Comparison of ENCODE assay signal across 8 mouse cellular contexts in the genomic region with DNA sequence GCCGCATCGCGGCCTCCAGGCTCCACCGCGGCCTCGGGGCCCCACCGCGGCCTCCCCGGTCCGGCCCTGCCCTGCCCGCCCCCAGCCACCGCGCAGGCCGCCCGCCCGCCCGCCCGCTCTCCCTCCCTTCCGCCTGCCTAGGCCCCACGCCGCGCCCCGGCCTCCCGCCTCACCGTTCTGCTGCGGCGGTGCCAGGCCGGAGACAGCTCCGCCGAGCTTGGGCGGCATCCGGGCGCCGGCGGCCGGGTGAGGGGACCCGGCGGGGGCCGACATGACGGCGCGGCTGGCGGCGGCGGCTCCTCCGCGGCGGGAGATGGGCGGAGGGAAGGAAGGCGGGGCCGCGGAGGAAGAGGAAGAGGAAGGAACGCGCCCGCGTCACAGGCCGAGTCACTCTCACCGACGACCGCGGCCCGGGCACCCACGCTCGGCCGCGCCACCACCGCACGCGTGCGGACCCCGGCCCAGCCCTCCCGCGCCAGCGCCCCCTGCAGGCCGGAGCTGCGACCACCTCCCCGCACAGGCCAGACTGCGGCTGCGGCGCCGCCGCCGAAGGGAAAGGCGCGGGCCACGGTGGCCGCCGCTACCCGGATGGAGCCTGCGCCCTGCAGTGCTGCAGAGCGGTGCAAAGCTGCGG. TPM values are rescaled to one million over a fixed set of nuclear protein-coding genes. Genes with fewer than 3 reads are reported as not detected.
DNase-seq lines count a peak whose midpoint lies in the region; ATAC-seq lines count a peak whose summit lies in the region.

No protein-coding gene starts in this region.

- H3K4me1 ChIP-seq in midbrain, embryonic 10.5 days = peaks cover 40% of the 10 kb centered on the region

- under 1% methylated on average over 63 of the region's 92 CpGs for WGBS in midbrain, embryonic 10.5 days

- peak; percentile 66 for DNase-seq in adipocyte (ENCODE audit: low spot score)
- peak; percentile 84 for DNase-seq in gastrocnemius, postnatal 10 days
- DNase-seq in left cerebral cortex, postnatal 36 days (ENCODE audit: low spot score in 2 of 2) = peak; percentile 87 to 92
- DNase-seq in midbrain, embryonic 10.5 days (ENCODE audit: low spot score) = peak; percentile 91
- peak; percentile 93 for DNase-seq in right cerebral cortex, postnatal 4 days
- DNase-seq in yolk sac, embryonic 10.5 days (ENCODE audit: low spot score) = peak; percentile 82

- no peaks in the 10 kb centered on the region for H3K27me3 ChIP-seq in midbrain, embryonic 10.5 days (ENCODE audit: low read depth, poor library complexity, severe bottlenecking)

- intact Hi-C loops in left cerebral cortex, postnatal 36 days (cut with DNase I) = loop anchor here (5.0 kb wide), 1 partner anchor 63 kb away; no protein-coding TSS in a partner anchor

- peak overlapping the region; percentile 99 for H3K27ac ChIP-seq in midbrain, embryonic 10.5 days (replicated peaks)

- peak; percentile 74 for ATAC-seq in common myeloid progenitor, adult 5-6 weeks (replicated peaks; ENCODE audit: low read depth, poor library complexity, severe bottlenecking)
- ATAC-seq in inflammation-experienced regulatory T-cells, adult 6 months = peak; percentile 68

- H3K9me3 ChIP-seq in midbrain, embryonic 10.5 days (replicated peaks) = no peaks in the 10 kb centered on the region

- H3K4me3 ChIP-seq in midbrain, embryonic 10.5 days = peak overlapping the region; percentile 89

- H3K36me3 ChIP-seq in midbrain, embryonic 10.5 days = peaks cover 19% of the 10 kb centered on the region

RNA-seq across cellular contexts. Expression of gene Sec24b, which starts 0.8 kb away (rescaled TPM):
- total RNA-seq in common myeloid progenitor, adult 5-6 weeks (2017) = 20.2 and 48.5 TPM in 2 replicates
- 10 to 100 TPM; 21.4 to 33.1 TPM for total RNA-seq in gastrocnemius, postnatal 10 days (2021)
- 10 to 100 TPM; 18.6 to 34.0 (median 20.5) TPM for polyA plus RNA-seq in inflammation-experienced regulatory T-cells, adult 6 months (2017; shearing (Covaris generic))
- 10 to 100 TPM; 49.2 to 62.3 TPM for total RNA-seq in left cerebral cortex, postnatal 36 days (2021)
- 32.4 and 35.9 TPM in 2 replicates for polyA plus RNA-seq in midbrain, embryonic 10.5 days (2016; fragmentation: Nextera tagmentation; extraction: Ambion mirVana)

Comparison
In these comparisons a context has a peak if more than half of its experiments do, and no peak if none do; other contexts are left out.
1. Peak in every context shown above with its lines: DNase-seq, ATAC-seq, H3K4me3 ChIP-seq and H3K27ac ChIP-seq.